Mouse (Mus musculus): ENCODE data around the gene Rab17.

Rab17 gene

DNA sequence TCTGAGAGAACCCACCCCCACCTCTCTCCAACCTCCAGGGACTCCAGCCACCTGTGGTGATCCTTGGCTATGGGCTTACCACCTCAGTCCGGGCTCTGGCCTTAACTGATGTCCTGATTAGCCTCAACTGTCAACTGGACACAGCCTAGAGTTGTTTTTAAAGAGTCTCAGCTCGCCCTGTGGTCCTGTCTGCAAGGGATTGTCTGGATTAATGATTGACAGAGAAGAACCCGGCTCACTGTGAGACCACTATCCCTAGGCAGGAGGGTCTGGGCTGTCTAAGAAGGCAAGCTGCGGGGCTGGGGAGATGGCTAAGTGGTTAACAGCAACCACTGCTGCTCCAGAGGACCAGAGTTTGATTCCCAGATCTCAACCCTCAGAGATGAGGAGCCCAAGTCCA lies 6.9 kb downstream of the Rab17 start:
- Histone ChIP-seq H3K4me3 (replicated peaks; ENCODE audit: low read length) (no peak overlapping the region), H3K9me3 (ENCODE audit: low read length) (no peaks in the 10 kb centered on the region), H3K27me3 (ENCODE audit: insufficient read depth, low read length) (peaks cover 37% of the 10 kb centered on the region), H3K4me1 (replicated peaks; ENCODE audit: low read depth, low read length) (0 out of 2 replicates have a peak, but pooled peaks cover 3% of the 10 kb centered on the region), H3K36me3 (ENCODE audit: insufficient read depth, low read length) (no peaks in the 10 kb centered on the region)
- no peak for TF ChIP-seq POU5F1 (IDR thresholded peaks at IDR 0.05; ENCODE audit: borderline replicate concordance, low read length)
- TF ChIP-seq NANOG (IDR thresholded peaks at IDR 0.05; ENCODE audit: borderline replicate concordance, low read length), result no peak
- TF ChIP-seq CTCF (conservative IDR thresholded peaks at IDR 0.05; ENCODE audit: low read length), result no peak

DNA sequence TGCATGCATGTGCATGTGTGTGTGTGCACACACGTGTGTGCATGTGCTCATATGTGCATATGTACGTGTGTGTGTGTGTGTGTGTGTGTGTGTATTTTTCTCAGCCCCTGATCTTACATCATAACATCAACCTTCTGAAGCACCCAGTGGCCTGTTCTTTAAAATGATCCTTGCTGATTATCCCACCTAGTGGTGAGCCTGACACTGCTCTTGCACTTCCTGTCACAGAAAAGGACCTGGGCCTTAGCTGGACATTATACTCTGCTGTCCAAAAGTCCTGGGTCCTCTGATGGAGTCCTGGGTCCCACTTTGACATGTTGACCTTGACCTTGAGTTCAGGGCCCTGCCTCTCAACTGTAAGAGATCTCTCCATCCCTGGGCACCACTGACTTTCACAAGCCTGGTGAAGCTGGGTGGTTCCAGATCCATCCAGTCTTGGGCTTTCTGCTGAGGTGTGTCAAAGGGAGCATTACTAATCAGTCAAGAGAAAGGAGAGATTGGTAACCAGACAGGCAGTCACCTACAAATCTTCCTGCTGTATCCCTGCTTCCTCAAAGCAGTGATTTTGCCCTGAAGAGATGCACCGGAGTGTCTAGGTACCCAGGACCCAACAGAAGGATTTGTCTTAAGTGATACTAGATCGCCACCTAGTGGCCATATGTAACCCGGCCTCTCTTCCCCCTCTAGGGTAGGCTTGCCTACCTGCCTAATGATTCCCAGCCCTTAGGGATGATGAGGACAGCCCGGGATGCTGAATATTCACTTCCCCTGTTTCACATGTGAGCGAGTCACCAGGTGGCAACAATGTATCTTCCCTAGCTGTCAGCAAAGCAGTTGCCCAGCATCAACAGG lies 13.0 kb downstream of the Rab17 start:
- Histone ChIP-seq H3K9me3 (ENCODE audit: low read length) (no peaks in the 10 kb centered on the region), H3K4me3 (replicated peaks; ENCODE audit: low read length) (no peak overlapping the region), H3K4me1 (replicated peaks; ENCODE audit: low read depth, low read length) (0 out of 2 replicates have a peak, but pooled peaks cover 3% of the 10 kb centered on the region), H3K27me3 (ENCODE audit: insufficient read depth, low read length) (peaks cover 30% of the 10 kb centered on the region), H3K36me3 (ENCODE audit: insufficient read depth, low read length) (no peaks in the 10 kb centered on the region)
- TF ChIP-seq CTCF (conservative IDR thresholded peaks at IDR 0.05; ENCODE audit: low read length) (peak; percentile 79), NANOG (IDR thresholded peaks at IDR 0.05; ENCODE audit: borderline replicate concordance, low read length) (no peak)

DNA sequence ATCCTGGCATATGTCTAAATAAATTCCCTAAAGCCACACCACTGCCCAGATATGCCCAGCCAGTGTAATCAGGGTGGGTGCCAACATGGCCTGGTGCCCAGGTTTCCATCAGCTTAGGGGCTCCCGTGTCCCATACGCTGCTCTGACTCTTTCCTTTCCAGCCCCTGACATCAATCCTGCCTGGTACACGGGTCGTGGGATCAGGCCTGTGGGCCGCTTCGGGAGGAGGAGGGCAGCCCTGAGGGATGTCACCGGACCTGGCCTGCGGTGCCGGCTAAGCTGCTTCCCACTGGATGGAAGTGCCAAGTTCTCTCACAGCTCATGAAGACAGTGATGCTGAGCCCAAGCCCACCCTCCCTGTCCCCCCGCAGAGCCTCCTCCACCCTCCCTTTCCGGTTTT lies 15.8 kb downstream of the Rab17 start:
- peaks cover 18% of the 10 kb centered on the region for H3K27me3 ChIP-seq (ENCODE audit: insufficient read depth, low read length)
- H3K4me1 ChIP-seq (replicated peaks; ENCODE audit: low read depth, low read length), result no peaks in the 10 kb centered on the region
- TF ChIP-seq NANOG (IDR thresholded peaks at IDR 0.05; ENCODE audit: borderline replicate concordance, low read length), result no peak
- no peak for TF ChIP-seq CTCF (conservative IDR thresholded peaks at IDR 0.05; ENCODE audit: low read length)
- no peak for TF ChIP-seq POU5F1 (IDR thresholded peaks at IDR 0.05; ENCODE audit: borderline replicate concordance, low read length)
- H3K36me3 ChIP-seq (ENCODE audit: insufficient read depth, low read length), result no peaks in the 10 kb centered on the region
- no peaks in the 10 kb centered on the region for H3K9me3 ChIP-seq (ENCODE audit: low read length)
- no peak overlapping the region for H3K4me3 ChIP-seq (replicated peaks; ENCODE audit: low read length)

DNA sequence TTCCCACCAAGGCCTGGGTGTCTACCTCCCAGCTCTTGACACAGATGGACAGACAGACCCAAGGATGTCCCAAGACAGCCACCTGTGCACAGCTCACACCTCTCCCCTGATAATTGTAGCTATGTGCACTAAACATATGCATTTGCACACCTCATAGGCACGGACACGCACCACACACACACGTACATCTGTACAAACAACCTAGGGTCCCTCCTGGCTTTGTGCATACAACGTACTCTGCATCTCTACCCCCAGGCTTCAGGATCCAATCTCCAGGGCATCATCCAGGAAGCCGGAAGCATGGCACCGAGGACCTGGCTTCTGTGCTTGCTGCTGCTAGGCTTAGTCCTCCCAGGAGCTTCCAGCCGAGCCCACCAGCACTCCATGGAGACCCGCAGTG lies 16.7 kb downstream of the Rab17 start, which contains the start of gene Prlh:
Gene Prlh (plus strand): TSS at position 301 of the 400 bp plus-strand sequence.
- TF ChIP-seq CTCF (conservative IDR thresholded peaks at IDR 0.05; ENCODE audit: low read length), result no peak
- TF ChIP-seq NANOG (IDR thresholded peaks at IDR 0.05; ENCODE audit: borderline replicate concordance, low read length), result no peak
- no peak for TF ChIP-seq POU5F1 (IDR thresholded peaks at IDR 0.05; ENCODE audit: borderline replicate concordance, low read length)
- no peaks in the 10 kb centered on the region for H3K36me3 ChIP-seq (ENCODE audit: insufficient read depth, low read length)
- no peaks in the 10 kb centered on the region for H3K4me1 ChIP-seq (replicated peaks; ENCODE audit: low read depth, low read length)

DNA sequence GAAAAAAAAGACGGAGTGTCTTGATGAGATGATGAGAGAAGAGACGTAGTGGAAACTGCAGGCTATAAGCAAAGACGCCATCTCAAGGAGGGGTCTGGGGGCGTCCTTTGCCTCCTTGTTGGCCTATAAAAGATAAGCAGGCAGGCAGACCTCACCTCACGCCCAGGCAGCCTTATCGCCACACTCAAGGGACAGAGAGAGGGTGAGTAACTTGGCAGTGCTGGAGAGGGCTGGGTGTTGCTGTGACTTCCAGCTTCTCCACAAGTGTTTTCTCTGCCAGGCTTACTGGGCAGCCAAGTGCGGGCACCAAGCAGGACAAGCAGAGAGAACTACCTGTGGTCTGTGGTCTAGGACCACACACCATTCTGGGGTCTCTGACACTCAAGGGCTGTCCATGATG lies 17.8 kb downstream of the Rab17 start:
- TF ChIP-seq CTCF (conservative IDR thresholded peaks at IDR 0.05; ENCODE audit: low read length), result no peak
- TF ChIP-seq POU5F1 (IDR thresholded peaks at IDR 0.05; ENCODE audit: borderline replicate concordance, low read length), result no peak
- no peak for TF ChIP-seq NANOG (IDR thresholded peaks at IDR 0.05; ENCODE audit: borderline replicate concordance, low read length)
- Histone ChIP-seq H3K9me3 (ENCODE audit: low read length) (no peaks in the 10 kb centered on the region), H3K27me3 (ENCODE audit: insufficient read depth, low read length) (peaks cover 12% of the 10 kb centered on the region), H3K4me3 (replicated peaks; ENCODE audit: low read length) (no peak overlapping the region), H3K36me3 (ENCODE audit: insufficient read depth, low read length) (no peaks in the 10 kb centered on the region), H3K4me1 (replicated peaks; ENCODE audit: low read depth, low read length) (no peaks in the 10 kb centered on the region)

More for the DNA sequence above, 16.7 kb downstream of the Rab17 start, which contains the start of gene Prlh:
- Histone ChIP-seq H3K9me3 (ENCODE audit: low read length) (no peaks in the 10 kb centered on the region), H3K4me3 (replicated peaks; ENCODE audit: low read length) (no peak within 1 kb of the TSS), H3K27me3 (ENCODE audit: insufficient read depth, low read length) (peaks cover 12% of the 10 kb centered on the region)

DNA sequence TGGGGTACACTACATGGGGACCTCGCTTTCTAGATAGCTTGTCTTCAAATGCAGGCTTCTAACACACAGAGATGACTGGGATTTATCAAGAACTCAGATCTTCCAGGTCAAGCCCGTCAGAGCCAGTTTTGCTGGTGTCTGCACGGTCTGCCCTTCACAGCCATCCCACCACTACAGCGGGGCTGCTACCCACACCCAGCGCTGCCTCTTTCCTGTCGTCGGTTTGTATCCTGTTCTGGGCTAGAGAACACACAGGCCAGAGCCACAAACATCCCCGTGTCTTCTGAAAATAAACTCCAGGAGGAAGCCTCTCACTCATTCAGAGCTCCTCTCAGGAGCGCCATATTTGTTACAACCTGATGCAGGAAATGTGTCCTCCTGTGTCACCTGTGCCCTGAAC lies 20.2 kb downstream of the Rab17 start:
- Histone ChIP-seq H3K27me3 (ENCODE audit: insufficient read depth, low read length) (peaks cover 13% of the 10 kb centered on the region), H3K9me3 (ENCODE audit: low read length) (no peaks in the 10 kb centered on the region), H3K36me3 (ENCODE audit: insufficient read depth, low read length) (no peaks in the 10 kb centered on the region), H3K4me1 (replicated peaks; ENCODE audit: low read depth, low read length) (peaks cover 3% of the 10 kb centered on the region; the same call in 1 of the 2 replicates), H3K4me3 (replicated peaks; ENCODE audit: low read length) (no peak overlapping the region)
- TF ChIP-seq NANOG (IDR thresholded peaks at IDR 0.05; ENCODE audit: borderline replicate concordance, low read length) (no peak), CTCF (conservative IDR thresholded peaks at IDR 0.05; ENCODE audit: low read length) (no peak), POU5F1 (IDR thresholded peaks at IDR 0.05; ENCODE audit: borderline replicate concordance, low read length) (no peak)

DNA sequence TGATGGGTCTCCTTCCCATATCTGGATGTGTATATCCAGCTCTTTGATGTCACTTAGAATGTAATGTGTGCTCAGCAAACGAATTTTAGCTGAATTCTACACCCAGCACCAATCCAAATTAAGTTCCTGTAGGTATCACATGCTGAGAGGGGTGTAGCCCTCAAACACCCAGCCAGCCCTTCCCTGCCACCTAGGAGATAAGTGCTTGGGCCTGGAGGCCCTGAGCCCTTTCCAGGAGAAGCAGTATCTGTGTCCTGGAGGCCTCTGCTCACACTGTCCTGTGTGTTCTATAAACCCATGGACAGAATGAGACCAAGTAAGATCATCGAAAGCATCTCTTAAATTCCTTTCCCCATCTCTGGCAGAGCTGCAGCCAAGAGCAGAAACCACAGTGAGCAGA lies 22.2 kb downstream of the Rab17 start:
- H3K4me3 ChIP-seq (replicated peaks; ENCODE audit: low read length), result no peak overlapping the region
- no peaks in the 10 kb centered on the region for H3K36me3 ChIP-seq (ENCODE audit: insufficient read depth, low read length)
- no peak for TF ChIP-seq CTCF (conservative IDR thresholded peaks at IDR 0.05; ENCODE audit: low read length)
- no peak for TF ChIP-seq NANOG (IDR thresholded peaks at IDR 0.05; ENCODE audit: borderline replicate concordance, low read length)
- TF ChIP-seq POU5F1 (IDR thresholded peaks at IDR 0.05; ENCODE audit: borderline replicate concordance, low read length), result no peak
- H3K9me3 ChIP-seq (ENCODE audit: low read length), result no peaks in the 10 kb centered on the region
- H3K27me3 ChIP-seq (ENCODE audit: insufficient read depth, low read length), result peaks cover 19% of the 10 kb centered on the region; the same call in 1 of the 2 replicates
- peaks cover 3% of the 10 kb centered on the region; the same call in 1 of the 2 replicates for H3K4me1 ChIP-seq (replicated peaks; ENCODE audit: low read depth, low read length)

DNA sequence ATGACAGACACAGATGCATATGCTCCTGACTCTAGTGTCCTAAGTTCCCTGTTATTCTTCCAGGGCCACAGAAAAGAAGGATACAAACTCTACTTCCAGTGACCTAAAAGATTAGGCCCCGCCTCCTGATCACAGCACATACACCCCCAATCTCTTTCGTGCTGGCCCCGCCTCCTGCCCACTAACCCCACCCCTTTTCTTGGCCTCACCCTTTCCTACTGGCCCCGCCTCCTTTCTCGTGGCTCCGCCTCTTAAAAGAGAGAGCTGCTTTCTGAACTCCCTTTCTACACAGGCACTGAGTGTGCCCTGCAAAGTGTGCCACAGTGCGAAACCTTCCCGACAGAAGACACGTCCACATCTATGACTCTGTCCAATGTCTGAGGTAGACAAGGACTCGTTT lies 24.3 kb downstream of the Rab17 start:
- no peaks in the 10 kb centered on the region for H3K9me3 ChIP-seq (ENCODE audit: low read length)
- TF ChIP-seq NANOG (IDR thresholded peaks at IDR 0.05; ENCODE audit: borderline replicate concordance, low read length) (no peak), CTCF (conservative IDR thresholded peaks at IDR 0.05; ENCODE audit: low read length) (no peak), POU5F1 (IDR thresholded peaks at IDR 0.05; ENCODE audit: borderline replicate concordance, low read length) (no peak)
- no peak overlapping the region for H3K4me3 ChIP-seq (replicated peaks; ENCODE audit: low read length)
- H3K27me3 ChIP-seq (ENCODE audit: insufficient read depth, low read length), result peaks cover 16% of the 10 kb centered on the region
- H3K36me3 ChIP-seq (ENCODE audit: insufficient read depth, low read length), result no peaks in the 10 kb centered on the region
- H3K4me1 ChIP-seq (replicated peaks; ENCODE audit: low read depth, low read length), result peaks cover 3% of the 10 kb centered on the region; the same call in 1 of the 2 replicates

Measured in E14TG2a.4 (cell line).